Mouse (Mus musculus) neutrophil, adult 5-6 weeks (primary cell): ENCODE measurements around the gene Mob3a. TPM values are rescaled to one million over a fixed set of nuclear protein-coding genes. Genes with fewer than 3 reads are reported as not detected.
A peak's percentile ranks its signal among the peaks of the same experiment; 100 is the strongest.

Source experiments
- ATAC-seq: fragments of 151-379, 151-347 bp; 2 replicates; pipeline ENCODE4 v1.8.0; 2017; ENCODE audit warnings: mild to moderate bottlenecking, moderate TSS enrichment; ENCODE audit not compliant: insufficient number of reproducible peaks, poor library complexity, low FRiP score, severe bottlenecking; ENCODE audit errors: extremely low read depth
- total RNA-seq: library from RNA; stranded (forward); fragments of 200-1000 nt; gene quantifications from 2 replicates; pipeline ENCODE4 v1.2.3, GENCODE M21; 2017

Gene Mob3a
- total RNA-seq, 1 experiment from 2014 or later, result 171 TPM

GRCm38 (mm10) chr10:80668614-80669013, 33.2 kb downstream of the Mob3a start:
- ATAC-seq, result no peak

GRCm38 (mm10) chr10:80666837-80667412, 34.9 kb downstream of the Mob3a start:
- no peak for ATAC-seq

GRCm38 (mm10) chr10:80665981-80666733, 35.6 kb downstream of the Mob3a start:
- no peak for ATAC-seq

GRCm38 (mm10) chr10:80665459-80665858, 36.3 kb downstream of the Mob3a start:
- ATAC-seq, result no peak

- no peak for ATAC-seq
Measured at GRCm38 (mm10) chr10:80665016-80665380, 36.8 kb downstream of the Mob3a start.

GRCm38 (mm10) chr10:80664197-80665015, 37.4 kb downstream of the Mob3a start:
- no peak for ATAC-seq

- ATAC-seq, result 0 out of 2 replicates have a peak, but pooled peaks have one; percentile 7
Measured at GRCm38 (mm10) chr10:80663485-80664196, 38.1 kb downstream of the Mob3a start.

- peak; percentile 31; the same call in 1 of the 2 replicates for ATAC-seq
Measured at GRCm38 (mm10) chr10:80661149-80661548, 40.6 kb downstream of the Mob3a start.

GRCm38 (mm10) chr10:80659213-80659612, 42.6 kb downstream of the Mob3a start:
- ATAC-seq, result no peak

GRCm38 (mm10) chr10:80658841-80659202, 43.0 kb downstream of the Mob3a start:
- peak; percentile 43; the same call in 1 of the 2 replicates for ATAC-seq

- no peak for ATAC-seq
Measured at GRCm38 (mm10) chr10:80658194-80658840, 43.5 kb downstream of the Mob3a start.

GRCm38 (mm10) chr10:80656863-80657623, 44.7 kb downstream of the Mob3a start, which contains the start of gene Btbd2:
Gene Btbd2 (minus strand): TSS chr10:80657071.
- no peak for ATAC-seq

GRCm38 (mm10) chr10:80656130-80656862, 45.5 kb downstream of the Mob3a start:
- ATAC-seq, result peak; percentile 71

GRCm38 (mm10) chr10:80655406-80656129, 46.2 kb downstream of the Mob3a start:
- no peak for ATAC-seq

- ATAC-seq, result no peak
Measured at GRCm38 (mm10) chr10:80654866-80655265, 46.9 kb downstream of the Mob3a start.

GRCm38 (mm10) chr10:80653156-80653720, 48.5 kb downstream of the Mob3a start:
- no peak for ATAC-seq
